Mouse (Mus musculus) fibroblast of lung, adult 2 months (primary cell): ENCODE data around the gene Dpyd.

Experiments used
- DNase-seq: peaks from one replicate; pipeline ENCODE4 v3.0.0-alpha.2; 2011; ENCODE audit warnings: low read depth

The Dpyd gene

DNA sequence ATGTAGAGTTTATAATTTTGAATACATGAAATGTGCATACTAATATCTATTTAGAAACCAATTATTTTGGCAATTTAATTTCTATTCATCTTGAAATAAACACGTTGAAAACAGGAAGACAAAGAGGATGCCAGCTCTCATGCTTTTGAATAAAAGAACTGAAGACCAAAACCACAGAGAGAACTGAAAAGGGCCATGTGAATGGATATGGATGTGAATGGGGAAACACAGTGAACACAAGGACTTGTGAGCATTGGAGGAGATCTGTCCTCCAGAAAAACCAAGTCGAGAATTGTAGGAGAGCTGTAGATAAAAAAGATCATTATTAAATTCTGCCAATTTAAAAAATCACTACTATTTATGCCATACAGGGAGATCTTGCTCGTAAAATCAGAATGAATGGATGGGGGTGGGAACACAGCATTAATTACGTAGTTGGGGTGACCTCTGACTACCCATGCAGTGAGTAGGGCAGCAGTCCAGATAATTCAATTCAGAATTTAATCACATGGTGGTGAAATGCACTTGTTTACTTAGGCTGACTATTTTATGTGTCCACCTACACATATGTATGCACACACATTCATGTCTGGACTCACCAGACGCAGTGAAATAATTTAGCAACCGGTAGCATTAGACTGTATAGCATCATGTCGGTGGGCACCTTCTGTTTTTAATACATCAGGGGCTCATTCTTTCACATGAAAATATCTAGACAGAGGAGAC is 114.3 kb downstream of the Dpyd start:
- DNase-seq = no peak

DNA sequence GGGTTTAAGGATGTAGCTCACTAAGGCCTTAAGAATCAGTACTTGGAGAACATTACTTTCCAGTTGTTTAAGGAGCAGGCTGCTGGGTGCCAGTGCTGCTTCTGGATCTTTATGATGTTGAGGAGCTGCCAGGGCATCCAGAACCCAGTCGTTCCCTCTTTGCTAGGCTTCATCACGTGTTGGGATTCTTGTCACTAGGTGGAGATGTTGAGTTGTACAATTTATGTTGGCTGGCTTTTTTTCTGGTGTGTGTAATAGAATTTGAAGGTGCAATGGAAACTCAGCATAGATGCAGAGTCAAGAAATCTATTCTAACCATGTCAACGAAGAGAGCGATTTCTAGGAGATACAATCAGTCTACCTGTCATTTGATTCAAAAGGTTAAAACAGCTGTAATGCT is 118.9 kb downstream of the Dpyd start:
- no peak for DNase-seq

DNA sequence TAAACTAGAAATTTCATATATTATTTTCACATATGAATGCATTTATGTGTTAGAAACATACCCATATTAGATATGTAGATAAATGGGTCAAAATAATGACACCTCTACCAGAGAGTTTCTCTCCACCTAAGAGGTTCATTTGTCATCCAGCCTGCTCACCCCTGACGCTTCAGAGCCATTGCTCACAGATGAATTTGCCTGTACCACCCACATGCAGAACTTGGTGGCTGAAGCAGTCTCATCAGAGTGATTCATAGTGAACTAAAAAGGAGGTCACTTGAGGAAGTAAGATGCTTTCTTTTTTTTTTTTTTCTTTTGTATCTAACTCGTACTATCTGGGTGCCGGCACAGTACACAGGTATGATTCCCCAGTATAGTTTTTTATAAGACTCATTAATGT is 188.3 kb downstream of the Dpyd start:
- DNase-seq = no peak

DNA sequence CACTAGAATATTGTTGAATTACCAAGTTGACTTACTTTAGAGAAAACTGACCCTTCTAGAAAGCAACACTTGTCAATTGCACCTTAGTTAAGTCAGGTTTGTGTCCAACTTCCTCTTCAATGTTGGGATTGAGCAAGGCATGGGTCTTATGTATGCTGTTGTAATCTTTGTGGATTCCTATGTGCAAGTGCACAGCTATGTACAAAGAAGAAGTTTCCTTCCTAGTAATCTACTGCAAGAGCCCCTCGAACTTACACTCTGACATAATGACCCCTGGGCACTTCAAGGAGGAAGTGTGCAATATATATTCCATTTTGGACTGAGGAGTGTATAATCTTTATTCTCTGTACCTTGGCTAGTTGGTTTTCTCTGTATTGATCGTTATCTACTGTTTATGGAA is 191.7 kb downstream of the Dpyd start:
- DNase-seq = no peak

DNA sequence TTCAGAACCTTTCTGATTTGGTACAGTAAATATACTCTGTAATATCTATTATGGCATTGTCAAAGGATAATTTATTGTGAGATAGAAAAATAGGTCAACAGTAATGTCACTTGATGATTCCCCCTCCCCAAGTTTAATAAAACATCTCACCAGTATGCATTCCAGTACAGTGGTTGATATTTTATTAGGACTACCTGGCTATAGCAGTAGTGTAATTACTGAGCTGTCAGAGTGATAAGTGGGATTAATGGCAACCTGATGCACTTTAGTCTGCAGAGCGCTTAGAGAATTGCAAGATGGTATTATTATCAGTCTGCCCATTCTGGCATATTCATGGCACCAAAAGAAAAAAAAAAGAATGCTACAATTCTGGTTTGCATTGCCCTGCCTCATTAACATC is 194.2 kb downstream of the Dpyd start:
- DNase-seq = no peak

DNA sequence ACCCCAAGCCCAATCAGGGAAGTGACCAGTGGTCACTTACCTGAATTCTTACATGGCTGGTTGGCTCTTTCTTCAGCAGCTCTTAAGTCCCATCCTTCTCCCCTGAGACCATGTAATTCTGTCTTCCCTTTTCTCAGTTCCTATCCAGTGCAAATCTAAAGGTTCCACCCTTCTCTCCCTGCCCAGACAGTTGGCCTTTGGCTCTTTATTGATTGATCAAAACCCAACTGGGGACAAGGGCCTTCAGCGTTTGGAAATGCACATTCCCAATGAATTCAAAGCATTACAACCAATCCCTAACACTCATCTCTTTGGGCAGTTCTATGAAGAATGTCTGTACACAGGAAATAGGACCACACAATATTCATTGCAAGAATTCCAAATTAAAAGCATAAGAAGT is 251.0 kb downstream of the Dpyd start:
- no peak for DNase-seq

DNA sequence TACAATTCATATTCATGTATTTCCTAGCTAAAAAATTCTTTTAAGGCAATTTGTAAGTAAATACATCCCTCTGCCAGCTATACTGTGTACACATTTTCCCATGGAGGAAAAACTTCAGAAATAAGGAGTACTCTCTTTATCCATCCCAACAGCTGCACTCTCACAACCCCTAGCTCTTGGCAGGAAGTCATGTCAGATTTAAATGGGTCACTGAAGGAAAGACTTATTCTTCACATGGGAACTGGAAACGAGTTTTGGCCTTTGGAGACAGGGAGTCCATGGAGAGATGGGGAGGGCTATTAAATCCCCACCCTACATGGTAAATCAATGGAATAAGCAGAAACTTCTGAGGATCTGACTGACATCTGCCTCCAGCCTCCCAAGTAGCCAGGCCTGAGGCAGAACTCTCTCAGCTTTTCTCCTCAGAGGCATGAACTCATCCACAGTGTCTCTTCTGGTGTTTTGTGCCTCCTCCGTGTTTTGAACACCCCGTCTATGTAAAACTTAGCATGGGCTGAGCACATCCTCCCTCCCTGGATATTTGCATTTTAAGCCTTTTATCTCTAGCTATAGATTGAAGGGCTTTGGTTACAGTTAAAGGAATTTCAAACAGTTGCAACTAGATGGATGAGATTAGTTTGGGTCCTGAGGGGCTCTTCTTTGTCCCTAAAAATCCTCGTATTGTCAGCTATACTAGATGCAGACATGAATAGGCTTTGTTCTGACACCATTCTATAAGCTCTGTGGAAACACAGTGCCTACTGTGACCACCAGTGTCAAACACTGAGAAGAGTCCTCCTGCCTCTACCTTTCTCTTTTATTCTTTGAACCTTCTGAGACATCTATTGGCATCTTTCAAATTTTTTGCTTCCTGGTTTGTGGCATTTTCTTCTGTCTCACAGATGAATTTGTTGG is 288.9 kb downstream of the Dpyd start:
- DNase-seq = no peak

DNA sequence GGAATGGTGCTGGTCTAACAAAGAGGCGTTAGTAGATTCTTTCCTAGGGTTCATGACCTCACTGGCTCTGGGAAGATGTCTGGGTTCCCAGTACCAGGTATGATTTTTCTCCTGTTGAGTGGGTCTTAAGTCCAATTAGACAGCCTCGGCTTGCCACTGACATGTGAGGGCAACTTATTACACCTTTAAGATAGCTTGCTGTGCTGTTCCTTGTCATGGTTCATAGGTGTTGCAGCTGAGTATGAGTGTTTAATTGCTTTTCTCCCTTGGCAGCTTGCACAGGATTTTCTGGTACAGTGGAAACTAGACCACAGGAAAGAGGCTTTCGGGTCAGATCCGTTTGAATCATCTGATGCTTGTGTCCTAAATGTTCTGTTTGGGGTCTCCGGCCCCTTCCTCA is 290.8 kb downstream of the Dpyd start:
- no peak for DNase-seq

DNA sequence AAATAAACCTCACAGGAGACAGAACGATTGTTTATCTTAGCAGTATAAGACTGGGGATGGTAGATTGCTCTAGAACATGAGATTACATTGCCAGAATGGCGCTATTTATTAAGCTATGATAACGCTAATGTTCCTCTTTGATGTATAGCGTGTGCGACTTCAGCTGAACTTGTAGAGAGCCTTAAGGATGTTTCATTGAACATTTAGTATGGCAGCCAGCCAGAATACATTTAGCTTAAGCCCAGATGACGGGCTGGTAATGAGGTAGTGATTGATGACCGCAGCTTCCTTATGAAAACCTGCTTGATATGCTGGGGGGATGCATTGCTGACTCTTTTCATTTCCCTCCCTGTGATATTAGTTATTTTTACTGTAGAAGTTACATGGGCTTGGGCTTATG is 293.5 kb downstream of the Dpyd start:
- no peak for DNase-seq

DNA sequence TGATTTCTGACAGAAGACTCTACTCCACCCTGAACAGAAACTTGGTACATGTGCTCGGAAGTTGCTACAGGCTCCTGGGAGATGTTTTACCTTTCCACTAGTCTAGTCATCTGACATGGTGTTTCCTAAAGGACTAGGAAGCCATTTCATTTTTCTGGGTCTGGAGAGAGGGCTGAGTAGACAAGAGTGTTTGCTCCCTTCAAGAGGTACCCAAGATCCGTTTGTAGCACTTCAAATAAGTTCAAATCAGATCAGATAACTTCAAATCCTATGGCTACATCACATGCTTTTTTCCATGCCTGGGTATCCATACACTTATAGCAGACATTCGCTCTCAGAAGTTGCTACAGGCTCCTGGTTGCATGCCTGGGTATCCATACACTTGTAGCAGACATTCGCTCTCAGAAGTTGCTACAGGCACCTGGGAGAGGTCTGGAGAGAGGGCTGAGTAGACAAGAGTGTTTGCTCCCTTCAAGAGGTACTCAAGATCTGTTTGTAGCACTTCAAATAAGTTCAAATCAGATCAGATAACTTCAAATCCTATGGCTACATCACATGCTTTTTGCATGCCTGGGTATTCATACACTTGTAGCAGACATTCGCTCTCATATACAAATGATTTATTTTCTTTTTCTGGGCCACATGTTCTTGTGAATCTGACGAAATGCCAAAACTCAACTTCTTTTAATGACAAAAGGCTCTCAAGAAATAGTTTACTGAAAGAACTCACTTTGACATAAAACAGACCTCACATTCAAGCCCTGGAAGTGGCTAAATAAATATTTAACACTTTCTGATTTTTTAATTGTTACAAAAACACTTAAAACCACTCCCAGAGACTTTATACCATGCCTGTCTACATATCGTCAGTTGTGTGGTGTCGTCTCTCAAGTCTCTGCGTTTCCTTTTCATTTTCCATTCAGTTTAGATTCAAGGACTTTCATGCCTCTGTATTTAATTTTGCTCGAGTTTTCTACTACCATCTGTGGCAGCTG is 307.5 kb downstream of the Dpyd start:
- no peak for DNase-seq

DNA sequence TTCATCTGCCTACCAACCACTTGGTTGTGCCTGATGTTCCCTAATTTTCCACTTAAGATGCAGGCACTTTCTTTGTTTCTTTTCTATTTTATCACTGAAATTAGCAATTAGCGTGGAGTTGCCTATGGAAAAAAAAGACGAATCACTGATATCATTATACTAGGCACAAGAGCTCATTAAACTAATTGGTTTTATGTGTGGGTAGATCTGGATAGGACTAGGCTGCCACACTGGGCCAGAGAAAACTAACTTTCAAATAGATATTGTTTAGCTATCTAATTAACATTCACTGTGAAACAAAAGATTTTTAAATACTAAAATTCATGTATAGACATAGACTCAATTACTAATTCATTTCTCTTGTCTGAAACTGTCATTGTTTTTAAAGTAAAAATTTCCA is 313.9 kb downstream of the Dpyd start:
- no peak for DNase-seq

DNA sequence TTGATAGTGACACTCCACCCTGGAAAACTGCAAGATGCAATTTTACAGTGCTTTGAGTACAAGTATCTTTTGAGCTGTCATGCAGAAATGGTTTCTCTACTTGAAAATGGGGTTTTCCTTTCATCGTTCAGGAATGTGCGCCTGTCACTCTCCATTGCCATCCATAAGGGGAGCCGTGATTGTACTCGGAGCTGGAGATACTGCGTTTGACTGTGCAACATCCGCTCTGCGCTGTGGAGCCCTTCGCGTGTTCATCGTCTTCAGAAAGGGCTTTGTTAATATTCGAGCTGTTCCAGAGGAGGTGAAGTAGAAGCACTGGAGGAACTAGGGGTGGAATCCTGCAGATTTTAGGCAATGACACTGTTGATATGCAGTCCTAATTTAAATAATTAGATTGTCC is 337.1 kb downstream of the Dpyd start:
- no peak for DNase-seq

DNA sequence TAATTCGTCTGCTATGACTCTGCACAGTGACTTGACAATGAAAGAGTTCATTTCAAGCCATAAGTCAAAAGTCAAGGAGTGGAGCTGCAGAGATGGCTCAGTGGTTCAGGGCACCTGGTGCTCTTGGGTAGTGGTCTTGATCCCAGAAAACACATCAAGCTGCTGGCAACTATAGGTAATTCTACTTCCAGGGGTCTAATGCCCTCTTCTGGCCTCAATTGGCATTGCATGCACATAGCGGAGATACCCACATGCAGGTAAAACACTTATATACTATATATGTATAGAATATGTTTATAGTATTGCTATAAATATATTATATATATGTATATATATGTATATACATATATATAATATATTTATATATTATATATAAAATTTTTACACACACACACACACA is 429.4 kb downstream of the Dpyd start:
- no peak for DNase-seq

DNA sequence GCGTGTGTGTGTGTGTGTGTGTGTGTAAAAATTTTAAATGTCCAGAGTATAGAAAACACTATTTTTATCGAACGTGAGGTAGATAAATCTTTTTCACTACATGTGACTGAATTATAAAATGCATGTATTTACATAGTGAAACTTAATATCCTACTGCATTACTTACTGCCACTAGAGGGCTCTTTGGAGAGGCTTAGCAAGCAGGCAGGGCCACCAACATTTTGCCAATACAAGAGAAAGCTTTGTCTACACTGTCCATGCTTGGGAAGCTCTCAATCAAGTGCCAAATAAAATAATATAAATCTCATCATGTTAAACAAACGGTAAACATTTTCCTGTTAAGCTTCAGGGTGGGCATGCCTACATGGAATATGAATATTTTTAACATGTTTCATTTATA is 429.9 kb downstream of the Dpyd start:
- no peak for DNase-seq

DNA sequence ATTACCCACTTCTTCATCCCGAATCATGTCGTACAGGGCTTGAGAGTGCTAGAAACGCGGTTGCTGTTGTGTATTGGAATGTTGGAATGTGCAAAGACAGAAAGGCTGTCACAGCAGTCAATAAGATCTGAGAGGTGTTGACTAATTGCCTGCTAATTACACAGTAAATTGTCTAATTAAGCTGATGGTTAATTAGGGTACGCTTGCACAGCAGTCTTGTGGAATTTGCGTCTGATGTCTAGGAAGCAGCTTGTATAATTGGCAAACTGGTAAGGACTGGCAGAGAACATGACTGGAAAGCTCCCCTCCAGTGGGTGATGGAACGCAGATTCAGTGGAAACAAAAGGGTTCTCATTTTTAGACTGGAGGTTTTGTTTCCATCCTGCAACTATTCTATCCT is 459.3 kb downstream of the Dpyd start:
- no peak for DNase-seq

DNA sequence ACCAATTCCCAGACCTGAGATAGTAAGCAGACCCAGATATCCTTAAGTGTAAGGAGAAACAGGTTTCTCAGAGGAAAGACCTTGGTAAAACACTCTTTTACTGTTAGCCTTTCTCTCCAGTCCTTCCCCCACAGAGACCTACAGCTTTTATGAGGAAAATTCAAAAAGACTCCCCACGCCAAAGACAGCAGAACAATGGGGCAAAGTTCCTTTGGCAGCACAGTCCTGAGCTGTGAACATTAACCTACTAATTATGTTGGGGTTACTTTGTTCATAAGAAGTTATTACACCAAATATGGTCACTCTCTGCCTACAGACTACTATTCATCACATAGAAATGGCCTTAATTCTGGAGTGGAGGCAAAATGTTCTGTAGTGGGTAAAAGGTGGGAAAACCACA is 480.7 kb downstream of the Dpyd start:
- DNase-seq = no peak

DNA sequence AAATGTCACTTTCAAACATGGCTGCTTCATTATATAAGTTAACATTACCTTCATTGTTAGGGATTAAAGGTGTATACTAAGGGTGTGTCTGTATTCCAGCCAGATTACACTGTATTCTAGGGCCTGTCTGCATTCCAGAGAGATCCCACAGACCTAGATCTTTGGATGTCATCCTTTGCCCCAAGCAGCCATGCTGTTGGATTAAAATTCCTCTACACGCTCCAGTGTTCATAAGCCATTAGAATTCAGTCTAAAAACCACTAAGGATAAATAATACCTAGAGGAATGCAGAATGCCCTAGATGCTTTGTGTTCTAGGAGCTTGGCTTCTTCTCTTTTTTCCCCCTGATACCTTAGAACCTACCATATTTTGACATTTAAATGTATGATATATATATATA is 494.2 kb downstream of the Dpyd start:
- DNase-seq = no peak

DNA sequence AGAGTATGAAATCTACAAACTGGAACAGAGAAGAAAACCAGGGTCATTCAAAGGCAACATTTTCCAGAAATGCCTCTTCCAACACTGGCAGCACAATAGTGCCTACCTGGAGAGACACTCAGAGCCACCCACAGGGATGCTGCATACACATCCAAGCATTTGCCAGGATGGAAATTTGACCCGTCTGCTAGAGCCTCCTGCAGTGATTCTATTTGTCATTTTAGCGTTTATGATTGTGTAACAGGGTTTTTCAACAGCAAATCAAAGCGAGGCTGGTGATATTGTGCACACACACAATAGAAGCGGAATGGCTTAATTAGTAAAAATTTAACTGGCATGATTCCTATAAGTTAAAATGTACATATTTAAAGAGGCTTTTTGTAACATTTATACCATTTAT is 501.3 kb downstream of the Dpyd start:
- no peak for DNase-seq

DNA sequence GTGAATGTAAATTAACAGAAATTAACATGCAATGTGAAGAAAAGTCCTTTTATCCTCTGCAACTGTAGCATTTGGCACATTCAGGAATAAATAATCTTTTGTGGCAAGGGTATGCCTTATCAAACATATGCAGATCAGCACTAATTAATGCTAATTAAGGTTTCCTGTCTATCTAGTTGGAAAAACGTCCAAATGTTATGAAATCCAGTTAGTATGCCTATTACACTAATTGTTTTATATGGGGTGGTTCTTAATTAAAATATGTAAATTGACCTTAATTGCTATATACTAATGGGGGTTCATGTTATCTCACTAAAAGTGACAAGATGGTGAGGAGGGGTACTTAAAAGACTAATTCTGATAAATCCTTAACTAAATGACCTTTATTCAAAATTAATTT is 501.7 kb downstream of the Dpyd start:
- DNase-seq = no peak

DNA sequence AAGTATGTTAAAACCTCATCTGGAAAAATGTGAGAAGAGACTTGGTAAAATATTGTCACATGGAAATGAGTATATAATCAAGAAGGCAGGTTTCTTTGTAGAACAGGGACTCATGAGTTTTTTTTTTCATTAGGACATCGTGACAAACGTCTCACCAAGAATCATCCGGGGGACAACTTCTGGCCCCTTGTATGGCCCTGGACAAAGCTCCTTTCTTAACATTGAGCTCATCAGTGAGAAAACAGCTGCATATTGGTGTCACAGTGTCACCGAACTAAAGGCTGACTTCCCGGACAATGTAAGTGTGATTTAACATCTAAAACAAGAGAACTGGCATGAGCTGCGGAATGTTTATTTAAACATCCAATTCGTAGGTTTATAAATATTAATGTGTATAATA is 502.8 kb downstream of the Dpyd start:
- no peak for DNase-seq

DNA sequence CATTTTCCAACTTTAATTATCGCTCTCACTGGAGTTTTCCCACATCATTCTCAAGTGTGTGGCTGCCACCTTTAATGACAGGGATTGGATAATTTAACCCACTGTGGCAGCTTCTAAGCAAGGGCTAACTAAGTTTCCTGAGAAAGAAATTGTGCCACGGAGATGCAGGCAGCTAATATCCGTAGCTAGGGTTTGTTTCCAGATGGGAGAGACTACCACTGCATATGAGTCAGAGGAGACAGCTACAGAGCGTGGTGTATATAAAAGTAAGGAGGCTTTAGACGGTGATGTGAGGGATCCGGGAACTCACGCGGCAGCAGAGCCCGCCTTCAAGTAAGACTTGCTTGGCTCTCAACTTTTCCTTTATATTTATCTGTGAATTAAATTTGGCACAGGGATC is 505.3 kb downstream of the Dpyd start:
- no peak for DNase-seq

DNA sequence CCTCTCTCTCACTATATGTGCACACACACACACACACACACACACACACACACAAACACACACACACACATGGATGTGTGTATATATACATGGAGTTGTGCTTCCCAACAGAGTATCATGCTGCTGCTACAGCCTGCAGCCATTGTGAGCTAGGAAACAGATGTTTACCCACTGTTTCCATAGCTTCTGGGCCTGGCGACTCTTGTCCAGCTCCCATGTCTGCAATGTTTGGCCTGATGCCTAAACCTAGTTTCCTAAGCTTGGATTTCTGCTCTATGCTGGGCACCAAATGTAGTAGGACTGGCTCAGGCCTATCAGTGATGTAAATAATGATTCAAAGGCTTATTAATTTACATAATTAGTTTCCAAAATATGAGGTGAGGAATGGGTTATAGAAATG is 524.7 kb downstream of the Dpyd start:
- no peak for DNase-seq
